In genomic region chr14:48293498-48293897, GRCm38 (mm10) we compare ENCODE assay signal across 12 mouse cellular contexts.
"Had no signal": no experiment of that assay in that cellular context is flagged by ENCODE, and none has a peak within 500 bp of the region (broad histone marks: within the 10 kb centered on the region; RNA-seq: fewer than 3 reads in every experiment).

No protein-coding gene starts in this region.

- DNase-seq: left cerebral cortex, postnatal 4 days; liver; liver, embryonic 13.5 days; liver, postnatal 0 days; lung, adult 18-20 months; lung, adult 2 months; lung, embryonic 14.5 days; lung, postnatal 10 days; lung, postnatal 14 days; lung, postnatal 36 days; lung, postnatal 4 days; midbrain, embryonic 14.5 days had no signal
